Mouse (Mus musculus): ENCODE results near the gene Cops7a. TPM values are rescaled to one million over a fixed set of nuclear protein-coding genes. Genes with fewer than 3 reads are reported as not detected.

Cops7a gene
- polyA plus RNA-seq, 1 experiment from 2014 or later: 94.4 TPM

- no peak overlapping the region for H3K27ac ChIP-seq (ENCODE audit: low read length)
- H3K9ac ChIP-seq (replicated peaks; ENCODE audit: low read depth, low read length): no peak overlapping the region
- no peaks in the 10 kb centered on the region for H3K27me3 ChIP-seq (replicated peaks; ENCODE audit: control insufficient read depth, insufficient read depth, low read length)
- H3K36me3 ChIP-seq (ENCODE audit: control insufficient read depth, insufficient read depth): peaks cover 24% of the 10 kb centered on the region
- WGBS: 95% methylated on average over 7 of the region's 7 CpGs
- ATAC-seq: no peak
- H3K4me2 ChIP-seq (ENCODE audit: low read length): no peak overlapping the region
- no peaks in the 10 kb centered on the region for H3K4me1 ChIP-seq (replicated peaks; ENCODE audit: control insufficient read depth, insufficient read depth, low read length)
- no peaks in the 10 kb centered on the region for H3K9me3 ChIP-seq (ENCODE audit: control insufficient read depth, low read length)
- H3K4me3 ChIP-seq (replicated peaks; ENCODE audit: low read length): no peak overlapping the region
These were observed 26.8 kb downstream of the Cops7a start for GRCm38 (mm10) chr6:124938554-124938953.

DNA sequence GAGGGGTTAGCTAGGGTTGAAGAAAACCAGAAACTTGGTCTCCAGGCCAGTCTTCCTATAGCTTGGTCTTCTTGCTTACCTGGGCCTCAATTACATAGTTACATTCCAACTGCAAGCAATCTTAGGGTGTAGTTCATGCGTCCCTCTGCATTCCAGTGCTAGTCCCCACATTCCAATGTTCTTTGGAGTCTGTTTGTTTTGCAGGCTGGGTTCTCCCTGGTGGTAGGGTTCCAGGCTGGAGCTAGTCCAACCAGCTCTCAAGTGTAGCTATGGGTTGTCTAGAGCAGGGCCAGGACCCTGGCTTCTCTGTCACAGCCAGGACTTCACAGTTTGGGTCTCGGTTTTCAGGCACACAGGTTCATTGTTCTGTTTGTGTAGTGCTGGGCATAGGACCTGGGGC, 27.8 kb downstream of the Cops7a start:
- peaks cover 26% of the 10 kb centered on the region for H3K36me3 ChIP-seq (ENCODE audit: control insufficient read depth, insufficient read depth)
- H3K4me1 ChIP-seq (replicated peaks; ENCODE audit: control insufficient read depth, insufficient read depth, low read length): peaks cover 4% of the 10 kb centered on the region
- H3K4me2 ChIP-seq (ENCODE audit: low read length): no peak overlapping the region
- WGBS: 87% methylated on average over 2 of the region's 2 CpGs
- ATAC-seq: no peak
- no peak overlapping the region for H3K9ac ChIP-seq (replicated peaks; ENCODE audit: low read depth, low read length)
- no peaks in the 10 kb centered on the region for H3K27me3 ChIP-seq (replicated peaks; ENCODE audit: control insufficient read depth, insufficient read depth, low read length)
- no peak overlapping the region for H3K4me3 ChIP-seq (replicated peaks; ENCODE audit: low read length)
- no peaks in the 10 kb centered on the region for H3K9me3 ChIP-seq (ENCODE audit: control insufficient read depth, low read length)
- H3K27ac ChIP-seq (ENCODE audit: low read length): no peak overlapping the region

GRCm38 (mm10) chr6:124936681-124937080, 28.7 kb downstream of the Cops7a start:
- Histone ChIP-seq H3K36me3 (ENCODE audit: control insufficient read depth, insufficient read depth) (peaks cover 26% of the 10 kb centered on the region), H3K4me2 (ENCODE audit: low read length) (no peak overlapping the region), H3K27ac (ENCODE audit: low read length) (no peak overlapping the region), H3K27me3 (replicated peaks; ENCODE audit: control insufficient read depth, insufficient read depth, low read length) (no peaks in the 10 kb centered on the region), H3K4me1 (replicated peaks; ENCODE audit: control insufficient read depth, insufficient read depth, low read length) (peaks cover 10% of the 10 kb centered on the region), H3K9me3 (ENCODE audit: control insufficient read depth, low read length) (no peaks in the 10 kb centered on the region), H3K9ac (replicated peaks; ENCODE audit: low read depth, low read length) (no peak overlapping the region), H3K4me3 (replicated peaks; ENCODE audit: low read length) (no peak overlapping the region)
- WGBS: 89% methylated on average over 1 of the region's 1 CpGs
- no peak for ATAC-seq

DNA sequence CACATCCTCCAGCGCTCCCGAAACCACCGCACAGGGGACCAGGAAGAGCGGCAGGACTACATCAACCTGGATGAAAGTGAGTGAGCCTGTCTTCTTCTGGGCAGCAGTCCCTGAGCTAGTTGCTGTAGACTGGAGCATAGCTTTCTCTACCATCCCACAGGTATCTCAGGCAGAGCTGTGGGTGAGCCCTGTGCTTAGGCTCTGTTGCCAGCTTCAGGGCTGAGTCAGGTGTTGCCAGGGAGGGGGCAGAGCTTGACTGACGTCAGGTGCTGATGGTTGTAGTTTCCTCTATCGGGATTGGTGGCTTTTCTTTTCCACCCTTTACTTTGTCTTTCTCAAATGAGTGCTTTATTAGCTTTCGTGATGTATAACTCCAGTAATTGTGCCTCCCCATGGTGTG, 30.7 kb downstream of the Cops7a start:
- H3K4me2 ChIP-seq (ENCODE audit: low read length): no peak overlapping the region
- H3K36me3 ChIP-seq (ENCODE audit: control insufficient read depth, insufficient read depth): peaks cover 26% of the 10 kb centered on the region
- H3K27ac ChIP-seq (ENCODE audit: low read length): no peak overlapping the region
- no peaks in the 10 kb centered on the region for H3K9me3 ChIP-seq (ENCODE audit: control insufficient read depth, low read length)
- no peak overlapping the region for H3K4me3 ChIP-seq (replicated peaks; ENCODE audit: low read length)
- peaks cover 16% of the 10 kb centered on the region for H3K4me1 ChIP-seq (replicated peaks; ENCODE audit: control insufficient read depth, insufficient read depth, low read length)
- H3K9ac ChIP-seq (replicated peaks; ENCODE audit: low read depth, low read length): no peak overlapping the region
- WGBS: 91% methylated on average over 7 of the region's 7 CpGs
- no peak for ATAC-seq
- H3K27me3 ChIP-seq (replicated peaks; ENCODE audit: control insufficient read depth, insufficient read depth, low read length): no peaks in the 10 kb centered on the region

DNA sequence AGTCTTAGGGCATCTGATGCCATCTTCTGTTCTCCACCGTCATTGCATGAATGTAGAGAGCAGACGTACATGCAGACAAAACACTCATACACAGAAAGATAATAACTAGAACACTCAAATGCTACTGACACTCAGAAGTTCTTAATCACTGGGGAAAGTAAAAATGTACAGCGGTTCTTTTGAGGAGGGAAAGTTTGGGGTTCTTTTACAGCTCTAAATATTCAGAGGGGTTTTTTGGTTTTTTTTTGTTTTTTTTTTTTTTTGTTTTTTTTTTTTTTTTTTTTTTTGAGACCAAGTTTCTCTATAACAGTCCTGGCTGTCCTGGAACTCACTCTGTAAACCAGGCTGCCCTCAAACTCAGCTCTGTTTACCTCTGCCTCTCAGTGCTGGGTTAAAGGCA, 32.2 kb downstream of the Cops7a start:
- H3K36me3 ChIP-seq (ENCODE audit: control insufficient read depth, insufficient read depth): peaks cover 26% of the 10 kb centered on the region
- no peaks in the 10 kb centered on the region for H3K9me3 ChIP-seq (ENCODE audit: control insufficient read depth, low read length)
- H3K4me1 ChIP-seq (replicated peaks; ENCODE audit: control insufficient read depth, insufficient read depth, low read length): peaks cover 16% of the 10 kb centered on the region
- no peak overlapping the region for H3K27ac ChIP-seq (ENCODE audit: low read length)
- no peak for ATAC-seq
- no peak overlapping the region for H3K4me3 ChIP-seq (replicated peaks; ENCODE audit: low read length)
- no peak overlapping the region for H3K4me2 ChIP-seq (ENCODE audit: low read length)
- WGBS: 87% methylated on average over 3 of the region's 3 CpGs
- H3K9ac ChIP-seq (replicated peaks; ENCODE audit: low read depth, low read length): no peak overlapping the region
- H3K27me3 ChIP-seq (replicated peaks; ENCODE audit: control insufficient read depth, insufficient read depth, low read length): no peaks in the 10 kb centered on the region

DNA sequence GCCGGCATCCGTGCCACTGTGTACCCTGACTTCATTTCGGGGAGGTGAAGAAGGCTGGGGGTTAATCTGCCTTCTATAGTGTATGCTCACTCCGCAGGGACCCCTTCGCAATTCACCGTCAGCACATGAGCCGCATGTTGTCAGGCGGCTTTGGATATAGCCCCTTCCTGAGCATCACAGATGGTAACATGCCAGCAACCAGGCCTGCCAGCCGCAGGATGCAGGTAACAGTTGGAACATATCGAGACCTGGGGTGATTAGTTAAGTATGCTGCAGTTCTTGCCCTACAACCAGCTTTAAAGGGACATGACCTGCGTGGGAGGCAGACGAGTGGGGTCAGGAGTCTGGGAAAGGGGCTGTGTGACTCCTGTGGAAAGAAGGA, 33.0 kb downstream of the Cops7a start:
- H3K4me2 ChIP-seq (ENCODE audit: low read length): peak overlapping the region; percentile 74
- peak overlapping the region; percentile 90 for H3K4me3 ChIP-seq (replicated peaks; ENCODE audit: low read length)
- H3K9me3 ChIP-seq (ENCODE audit: control insufficient read depth, low read length): no peaks in the 10 kb centered on the region
- H3K9ac ChIP-seq (replicated peaks; ENCODE audit: low read depth, low read length): peak overlapping the region; percentile 98
- WGBS: 37% methylated on average over 12 of the region's 12 CpGs
- peaks cover 16% of the 10 kb centered on the region for H3K4me1 ChIP-seq (replicated peaks; ENCODE audit: control insufficient read depth, insufficient read depth, low read length)
- peaks cover 26% of the 10 kb centered on the region for H3K36me3 ChIP-seq (ENCODE audit: control insufficient read depth, insufficient read depth)
- no peak overlapping the region for H3K27ac ChIP-seq (ENCODE audit: low read length)
- ATAC-seq: no peak
- no peaks in the 10 kb centered on the region for H3K27me3 ChIP-seq (replicated peaks; ENCODE audit: control insufficient read depth, insufficient read depth, low read length)

DNA sequence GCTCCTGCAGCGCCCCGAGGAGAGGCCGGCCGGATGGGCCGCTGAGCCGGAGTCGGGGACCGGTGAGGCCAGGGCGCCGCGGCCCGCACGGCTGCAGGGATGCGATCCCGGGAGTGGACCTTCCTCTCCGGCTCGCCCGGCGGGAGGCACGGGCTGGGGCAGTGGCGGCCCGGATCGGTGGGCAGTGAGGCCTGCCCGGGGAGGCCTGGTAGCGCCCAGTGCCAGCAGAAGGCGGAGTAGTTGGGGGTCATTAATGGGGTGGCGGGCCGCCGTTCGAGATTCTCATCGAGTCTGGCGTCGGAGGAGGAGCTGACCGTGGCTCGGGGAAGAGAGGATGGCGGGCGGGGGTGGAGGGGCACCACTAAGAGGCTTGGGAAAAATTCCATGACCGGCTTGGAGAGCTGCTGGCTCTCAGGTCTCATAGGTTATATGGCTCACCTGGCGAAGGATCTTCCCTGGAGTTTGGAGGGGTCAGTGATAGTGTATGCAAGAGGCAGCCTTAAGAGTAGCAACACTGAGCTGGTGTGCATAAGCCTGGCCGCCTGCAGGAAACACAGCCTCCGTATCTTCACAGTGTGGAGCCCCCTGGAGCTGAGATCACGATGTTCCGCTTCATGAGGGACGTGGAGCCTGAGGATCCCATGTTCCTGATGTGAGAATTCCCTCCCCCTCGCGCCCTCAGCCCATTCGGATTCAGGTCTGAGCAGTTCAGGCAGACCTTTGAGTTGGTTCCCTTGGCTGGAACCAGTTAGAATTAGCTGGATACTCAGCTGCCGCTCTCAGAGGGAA, 33.6 kb downstream of the Cops7a start:
- peak overlapping the region; percentile 96 for H3K27ac ChIP-seq (ENCODE audit: low read length)
- 1% methylated on average over 47 of the region's 48 CpGs for WGBS
- H3K27me3 ChIP-seq (replicated peaks; ENCODE audit: control insufficient read depth, insufficient read depth, low read length): no peaks in the 10 kb centered on the region
- H3K4me2 ChIP-seq (ENCODE audit: low read length): peak overlapping the region; percentile 74
- no peaks in the 10 kb centered on the region for H3K9me3 ChIP-seq (ENCODE audit: control insufficient read depth, low read length)
- peak overlapping the region; percentile 98 for H3K9ac ChIP-seq (replicated peaks; ENCODE audit: low read depth, low read length)
- peaks cover 26% of the 10 kb centered on the region for H3K36me3 ChIP-seq (ENCODE audit: control insufficient read depth, insufficient read depth)
- peaks cover 16% of the 10 kb centered on the region for H3K4me1 ChIP-seq (replicated peaks; ENCODE audit: control insufficient read depth, insufficient read depth, low read length)
- peak overlapping the region; percentile 90 for H3K4me3 ChIP-seq (replicated peaks; ENCODE audit: low read length)
- ATAC-seq: peak; percentile 29

GRCm38 (mm10) chr6:124930754-124931524, 34.4 kb downstream of the Cops7a start, which contains the start of gene Mlf2:
TSS of gene Mlf2 (plus strand) at chr6:124931386.
- no peaks in the 10 kb centered on the region for H3K9me3 ChIP-seq (ENCODE audit: control insufficient read depth, low read length)
- WGBS: under 1% methylated on average over 53 of the region's 64 CpGs

DNA sequence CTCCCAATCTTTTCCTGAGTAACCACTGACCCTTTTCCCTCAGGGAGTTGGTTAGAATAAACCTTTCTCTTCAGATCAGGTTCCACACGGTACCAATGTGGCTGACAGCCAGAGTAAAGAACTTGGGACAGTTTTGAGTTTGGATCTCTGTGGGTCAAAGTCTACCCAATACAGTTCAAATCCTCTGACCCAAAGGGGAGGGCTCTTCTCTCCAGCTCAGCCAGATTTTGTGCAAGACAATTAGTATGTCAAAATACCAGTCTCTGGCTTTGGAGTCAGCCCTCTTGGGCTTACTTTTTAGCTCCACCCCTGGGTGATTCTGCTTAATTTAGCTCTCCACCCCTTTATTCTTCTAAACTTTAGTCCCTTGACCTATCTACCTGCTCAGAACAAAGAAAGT, 35.1 kb downstream of the Cops7a start:
- H3K27ac ChIP-seq (ENCODE audit: low read length): peak overlapping the region; percentile 96
- 45% methylated on average over 1 of the region's 1 CpGs for WGBS
- peak overlapping the region; percentile 98 for H3K9ac ChIP-seq (replicated peaks; ENCODE audit: low read depth, low read length)
- peak overlapping the region; percentile 47 for H3K4me2 ChIP-seq (ENCODE audit: low read length)
- H3K4me3 ChIP-seq (replicated peaks; ENCODE audit: low read length): peak overlapping the region; percentile 90
- no peak for ATAC-seq
- peaks cover 16% of the 10 kb centered on the region for H3K36me3 ChIP-seq (ENCODE audit: control insufficient read depth, insufficient read depth)
- no peaks in the 10 kb centered on the region for H3K9me3 ChIP-seq (ENCODE audit: control insufficient read depth, low read length)
- peaks cover 20% of the 10 kb centered on the region for H3K4me1 ChIP-seq (replicated peaks; ENCODE audit: control insufficient read depth, insufficient read depth, low read length)
- H3K27me3 ChIP-seq (replicated peaks; ENCODE audit: control insufficient read depth, insufficient read depth, low read length): no peaks in the 10 kb centered on the region

More at GRCm38 (mm10) chr6:124930754-124931524, 34.4 kb downstream of the Cops7a start, which contains the start of gene Mlf2:
- Histone ChIP-seq H3K9ac (replicated peaks; ENCODE audit: low read depth, low read length) (peak within 1 kb of the TSS; percentile 98), H3K27ac (ENCODE audit: low read length) (peak within 1 kb of the TSS; percentile 96), H3K4me1 (replicated peaks; ENCODE audit: control insufficient read depth, insufficient read depth, low read length) (peaks cover 16% of the 10 kb centered on the region), H3K4me2 (ENCODE audit: low read length) (peak within 1 kb of the TSS; percentile 74), H3K4me3 (replicated peaks; ENCODE audit: low read length) (peak within 1 kb of the TSS; percentile 90), H3K36me3 (ENCODE audit: control insufficient read depth, insufficient read depth) (peaks cover 19% of the 10 kb centered on the region), H3K27me3 (replicated peaks; ENCODE audit: control insufficient read depth, insufficient read depth, low read length) (no peaks in the 10 kb centered on the region)
- ATAC-seq: peak; percentile 90
